Mouse (Mus musculus) lung, embryonic 14.5 days (tissue): ENCODE measurements around the gene Gm11541. TPM values are rescaled to one million over a fixed set of nuclear protein-coding genes. Genes with fewer than 3 reads are reported as not detected.

Source experiments
- ATAC-seq: fragments of 200-750 bp; cut with Nextera tagmentation; 2 replicates; pipeline ENCODE4 v1.8.0; 2017; ENCODE audit warnings: mild to moderate bottlenecking, moderate TSS enrichment, moderate library complexity; ENCODE audit not compliant: insufficient read depth
- DNase-seq: peaks from one replicate; pipeline ENCODE4 v3.0.0-alpha.2; 2015
- H3K27ac ChIP-seq: fragments of 300-500 bp; sonication (generic); 2 replicates; pipeline ENCODE4 v1.5.1; 2014; ENCODE audit warnings: low read depth, mild to moderate bottlenecking, moderate library complexity
- H3K27me3 ChIP-seq: fragments of 300-500 bp; sonication (generic); 2 replicates; pipeline ENCODE4 v1.6.1; 2014; ENCODE audit warnings: low read length, control low read depth; ENCODE audit not compliant: insufficient read depth
- H3K36me3 ChIP-seq: fragments of 300-500 bp; sonication (generic); 2 replicates; pipeline ENCODE4 v1.6.1; 2014; ENCODE audit warnings: control low read depth; ENCODE audit not compliant: insufficient read depth
- H3K4me1 ChIP-seq: fragments of 300-500 bp; sonication (generic); 2 replicates; pipeline ENCODE4 v1.6.1; 2014; ENCODE audit warnings: antibody characterized with exemption, control low read depth; ENCODE audit not compliant: insufficient read depth
- H3K4me2 ChIP-seq: fragments of 300-500 bp; sonication (generic); 2 replicates; pipeline ENCODE4 v1.6.1; 2014; ENCODE audit warnings: mild to moderate bottlenecking
- H3K4me3 ChIP-seq: fragments of 300-500 bp; sonication (generic); 2 replicates; pipeline ENCODE4 v1.5.1; 2014; ENCODE audit warnings: low read depth, low read length
- H3K9ac ChIP-seq: fragments of 300-500 bp; sonication (generic); 2 replicates; pipeline ENCODE4 v1.6.1; 2014
- H3K9me3 ChIP-seq: fragments of 300-500 bp; sonication (generic); 2 replicates; pipeline ENCODE4 v1.6.1; 2016; ENCODE audit warnings: low read depth, low read length, control low read depth
- CTCF ChIP-seq: IDR thresholded peaks from 2 replicates; pipeline ENCODE4 v1.5.1; 2016; ENCODE audit warnings: antibody characterized with exemption, low read depth
- WGBS: fragments of 180-500 bp; shearing (Covaris S2); extraction: QIAGEN DNeasy Blood & Tissue Kit; methylation state at CpG from one replicate; pipeline ENCODE4 v1.1.7; 2014; 5-methylcytosine and 5-hydroxymethylcytosine counted together
- polyA plus RNA-seq: library from polyadenylated mRNA; unstranded; fragments of >200 nt; fragmentation: Nextera tagmentation; extraction: Ambion mirVana; gene quantifications from 2 replicates; pipeline ENCODE4 v1.2.1, GENCODE M21; 2014

Gm11541 gene
- polyA plus RNA-seq: 1.5 and 2.0 TPM in 2 replicates

DNA sequence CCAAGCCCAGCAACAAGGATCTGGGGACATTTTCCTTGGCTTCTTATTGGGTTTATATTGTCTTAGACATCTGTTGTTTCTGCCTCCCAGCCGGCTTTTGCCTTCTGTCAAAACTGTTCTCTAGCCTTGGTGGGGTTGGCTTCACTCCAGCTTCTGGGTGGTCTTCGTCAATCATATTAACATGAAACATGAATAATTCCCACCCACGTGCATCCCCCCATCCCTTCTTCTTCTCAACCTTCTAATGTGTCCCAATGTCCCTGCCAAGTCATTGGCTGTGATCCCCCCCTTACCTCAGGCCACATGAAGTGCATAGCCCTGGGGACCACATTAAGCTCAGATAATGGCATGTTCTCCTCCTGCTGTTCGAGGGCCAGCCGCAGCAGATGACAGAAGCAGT, at the start of gene Gm11541:
Gene Gm11541, minus strand, starts transcription at position 28 of the 400 bp plus-strand sequence.
- Histone ChIP-seq H3K4me1 (peaks cover 3% of the 10 kb centered on the region; the same call in 1 of the 2 replicates), H3K27me3 (0 out of 2 replicates have a peak, but pooled peaks cover 4% of the 10 kb centered on the region), H3K36me3 (no peaks in the 10 kb centered on the region), H3K4me3 (no peak within 1 kb of the TSS), H3K9me3 (no peaks in the 10 kb centered on the region), H3K9ac (no peak within 1 kb of the TSS), H3K27ac (peak within 1 kb of the TSS; percentile 78), H3K4me2 (0 out of 2 replicates have a peak within 1 kb of the TSS, but pooled peaks have one; percentile 10)
- 39% methylated on average over 5 of the region's 5 CpGs for WGBS
- DNase-seq (peak; percentile 93), ATAC-seq (peak; percentile 84)
- no peak for TF ChIP-seq CTCF

DNA sequence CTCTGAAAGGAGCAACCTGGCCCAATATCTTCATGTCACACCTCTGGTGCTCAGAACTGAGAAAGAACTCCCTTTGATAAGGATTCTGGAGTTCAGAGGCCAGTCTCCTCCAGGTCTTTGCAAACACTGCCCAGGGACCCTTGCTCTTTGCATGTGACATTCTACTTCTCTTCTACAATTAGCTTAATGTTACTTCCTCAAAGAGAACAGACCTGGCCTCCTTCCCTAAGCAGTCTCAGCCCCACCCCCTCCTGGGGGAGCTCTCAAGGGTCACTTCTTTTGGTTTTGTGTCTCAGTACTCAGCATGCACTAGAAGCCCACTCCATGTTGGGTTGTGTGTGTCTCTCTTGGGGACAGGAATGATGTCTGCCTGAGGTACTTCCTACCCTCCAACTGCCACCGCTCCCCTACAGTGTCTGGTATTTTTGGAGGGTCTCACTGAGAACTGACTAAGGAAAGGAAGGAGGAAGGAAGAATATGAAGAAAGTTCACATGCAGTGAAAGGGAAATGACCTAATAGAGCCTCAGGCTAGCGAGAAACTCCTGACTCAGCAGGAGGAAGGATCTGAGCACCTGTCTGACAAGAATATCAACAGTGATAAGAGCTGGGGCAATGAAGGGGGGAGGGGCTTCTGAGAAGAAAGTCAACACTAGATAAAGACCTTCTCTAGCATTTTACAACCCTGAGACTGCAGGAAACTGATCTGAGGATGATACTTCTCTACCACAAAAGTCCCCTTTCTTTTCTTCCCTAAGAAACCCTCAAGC, 48.8 kb upstream of the Gm11541 start:
- Histone ChIP-seq H3K36me3 (no peaks in the 10 kb centered on the region), H3K9ac (no peak overlapping the region), H3K4me2 (no peak overlapping the region), H3K4me1 (no peaks in the 10 kb centered on the region), H3K4me3 (no peak overlapping the region), H3K9me3 (no peaks in the 10 kb centered on the region), H3K27me3 (no peaks in the 10 kb centered on the region), H3K27ac (no peak overlapping the region)
- no peak for DNase-seq
- no peak for ATAC-seq
- no peak for TF ChIP-seq CTCF
- WGBS: 39% methylated on average over 2 of the region's 2 CpGs

DNA sequence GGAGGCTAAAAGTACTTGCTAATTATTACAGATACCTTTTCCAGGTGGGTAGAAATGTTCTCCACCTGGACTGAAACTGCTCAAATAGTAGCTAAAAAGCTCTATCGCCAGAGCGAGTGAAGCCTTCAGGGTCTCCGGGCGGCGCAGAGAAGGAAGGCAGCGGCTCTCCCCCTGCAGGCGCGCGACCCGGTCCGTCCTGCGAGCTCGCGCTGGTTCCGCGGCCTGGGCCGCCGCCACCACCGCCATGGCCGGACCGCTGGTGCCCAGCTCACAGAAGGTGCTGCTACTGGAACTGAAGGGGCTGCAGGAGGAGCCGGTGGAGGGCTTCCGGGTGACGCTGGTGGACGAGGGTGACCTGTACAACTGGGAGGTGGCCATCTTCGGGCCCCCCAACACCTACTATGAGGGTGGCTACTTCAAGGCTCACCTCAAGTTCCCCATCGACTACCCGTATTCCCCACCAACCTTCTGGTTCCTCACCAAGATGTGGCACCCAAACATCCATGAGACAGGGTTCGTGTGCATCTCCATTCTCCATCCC, 37.5 kb upstream of the Gm11541 start, which contains the start of gene Cdc34b:
Gene Cdc34b, plus strand, starts transcription at position 51 of the 541 bp plus-strand sequence.
- Histone ChIP-seq H3K4me3 (no peak within 1 kb of the TSS), H3K4me2 (no peak within 1 kb of the TSS), H3K36me3 (no peaks in the 10 kb centered on the region), H3K4me1 (no peaks in the 10 kb centered on the region), H3K27me3 (no peaks in the 10 kb centered on the region), H3K9ac (no peak within 1 kb of the TSS), H3K27ac (no peak within 1 kb of the TSS), H3K9me3 (no peaks in the 10 kb centered on the region)
- ATAC-seq (no peak), DNase-seq (no peak)
- WGBS: 73% methylated on average over 28 of the region's 29 CpGs
- no peak for TF ChIP-seq CTCF

DNA sequence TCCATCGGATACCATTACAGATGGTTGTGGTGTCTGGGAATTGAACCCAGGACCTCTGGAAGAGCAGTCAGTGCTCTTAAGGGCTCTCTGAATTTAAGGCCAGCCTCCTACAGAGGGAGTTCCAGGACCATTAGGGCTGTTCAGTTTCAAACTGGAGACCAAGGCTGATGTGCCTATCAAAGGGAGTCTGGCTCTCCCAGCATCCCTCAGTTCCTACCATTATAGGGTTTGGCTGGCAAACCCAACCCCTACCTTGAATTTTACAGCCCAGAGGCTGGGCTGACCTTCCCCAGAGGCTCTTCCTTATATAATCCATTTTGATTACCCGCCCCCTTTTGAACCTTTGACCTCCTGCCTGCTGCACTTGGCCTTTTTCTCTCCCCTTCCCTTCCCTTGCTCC, 31.4 kb upstream of the Gm11541 start:
- Histone ChIP-seq H3K27ac (no peak overlapping the region), H3K4me1 (no peaks in the 10 kb centered on the region), H3K4me3 (no peak overlapping the region), H3K9ac (no peak overlapping the region), H3K9me3 (no peaks in the 10 kb centered on the region), H3K27me3 (no peaks in the 10 kb centered on the region), H3K36me3 (no peaks in the 10 kb centered on the region), H3K4me2 (no peak overlapping the region)
- ATAC-seq: no peak
- 66% methylated on average over 2 of the region's 2 CpGs for WGBS
- no peak for TF ChIP-seq CTCF
- no peak for DNase-seq

DNA sequence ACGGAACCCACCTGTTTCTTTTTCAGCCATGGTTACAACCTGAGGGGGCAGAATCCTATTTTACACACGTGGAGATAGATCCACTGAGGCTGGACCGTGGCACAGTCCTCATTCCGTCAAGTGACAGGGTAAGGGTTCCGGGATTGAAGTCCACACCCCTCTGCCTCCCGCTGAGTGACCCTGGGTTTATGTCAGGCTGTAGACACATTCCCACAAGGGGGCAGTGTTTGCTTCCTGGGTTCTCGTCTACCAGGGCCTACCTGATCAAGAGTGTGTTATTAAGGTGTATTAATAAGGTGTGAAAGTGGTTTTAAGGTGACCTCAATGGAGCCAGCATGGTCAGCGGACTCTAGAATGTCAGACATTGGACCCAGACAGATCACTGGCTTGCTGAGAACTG, 28.5 kb upstream of the Gm11541 start:
- Histone ChIP-seq H3K36me3 (no peaks in the 10 kb centered on the region), H3K9me3 (no peaks in the 10 kb centered on the region), H3K27ac (no peak overlapping the region), H3K27me3 (no peaks in the 10 kb centered on the region), H3K4me2 (no peak overlapping the region), H3K4me1 (no peaks in the 10 kb centered on the region), H3K9ac (no peak overlapping the region), H3K4me3 (no peak overlapping the region)
- ATAC-seq (no peak), DNase-seq (peak; percentile 33)
- WGBS: 37% methylated on average over 8 of the region's 8 CpGs
- TF ChIP-seq CTCF: peak; percentile 49

DNA sequence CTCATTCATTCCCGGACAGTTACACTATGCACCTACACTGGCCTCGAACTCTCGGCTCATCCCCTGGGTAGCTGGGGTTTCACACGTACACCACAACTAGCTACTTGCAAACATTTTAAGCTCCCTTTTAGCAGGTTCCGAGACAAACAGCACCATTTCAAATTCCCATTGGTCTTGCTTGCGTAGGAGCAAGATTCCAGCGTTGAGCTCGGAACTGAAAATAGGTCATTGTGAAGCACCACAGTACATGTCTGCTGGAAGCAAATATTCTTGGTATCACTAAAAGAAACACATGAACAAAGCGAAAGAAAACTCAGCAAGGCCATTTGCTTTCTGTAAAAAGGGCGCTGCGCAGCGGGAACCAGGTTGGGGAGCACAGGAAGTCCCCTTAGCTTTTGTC, 26.9 kb upstream of the Gm11541 start:
- Histone ChIP-seq H3K36me3 (no peaks in the 10 kb centered on the region), H3K9ac (no peak overlapping the region), H3K9me3 (no peaks in the 10 kb centered on the region), H3K4me2 (no peak overlapping the region), H3K4me1 (no peaks in the 10 kb centered on the region), H3K27ac (no peak overlapping the region), H3K27me3 (no peaks in the 10 kb centered on the region), H3K4me3 (no peak overlapping the region)
- DNase-seq (no peak), ATAC-seq (no peak)
- TF ChIP-seq CTCF: no peak
- 82% methylated on average over 12 of the region's 12 CpGs for WGBS

DNA sequence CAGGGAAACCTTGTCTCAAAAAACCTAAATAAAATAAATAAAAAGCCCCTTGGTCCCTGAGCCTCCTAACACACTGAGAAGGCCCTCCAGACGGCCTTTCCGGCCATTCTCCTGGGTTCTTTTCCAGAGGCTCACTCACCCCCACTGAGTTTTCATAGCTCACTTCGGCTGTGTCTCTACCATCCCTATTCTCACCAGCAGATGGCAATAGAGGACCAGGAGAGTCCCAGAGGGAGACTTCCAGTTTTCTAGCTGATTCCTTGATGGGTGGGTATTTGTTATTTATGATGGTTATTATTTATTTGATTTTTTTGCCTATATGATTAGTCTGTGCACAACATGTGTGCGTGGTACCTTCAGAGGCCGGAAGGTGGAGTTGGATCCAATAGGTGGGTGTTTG, 26.0 kb upstream of the Gm11541 start:
- peak; percentile 86 for TF ChIP-seq CTCF
- Histone ChIP-seq H3K27me3 (no peaks in the 10 kb centered on the region), H3K4me2 (no peak overlapping the region), H3K4me1 (no peaks in the 10 kb centered on the region), H3K9me3 (no peaks in the 10 kb centered on the region), H3K36me3 (no peaks in the 10 kb centered on the region), H3K4me3 (no peak overlapping the region), H3K27ac (no peak overlapping the region), H3K9ac (no peak overlapping the region)
- peak; percentile 93 for DNase-seq
- 22% methylated on average over 5 of the region's 5 CpGs for WGBS
- ATAC-seq: no peak; the same call in none of the 2 replicates
